Mouse (Mus musculus) spleen, adult 12 weeks (tissue): ENCODE results near the gene Nacc1.
"Not testable (repeated sequence)": the region's sequence is repeated elsewhere in the genome, so short reads cannot be mapped to it uniquely, and the experiment has no call there.

Experiments used
- DNase-seq: peaks from one replicate; pipeline ENCODE4 v3.0.0; 2022; ENCODE audit warnings: low spot score

The Nacc1 gene

DNA sequence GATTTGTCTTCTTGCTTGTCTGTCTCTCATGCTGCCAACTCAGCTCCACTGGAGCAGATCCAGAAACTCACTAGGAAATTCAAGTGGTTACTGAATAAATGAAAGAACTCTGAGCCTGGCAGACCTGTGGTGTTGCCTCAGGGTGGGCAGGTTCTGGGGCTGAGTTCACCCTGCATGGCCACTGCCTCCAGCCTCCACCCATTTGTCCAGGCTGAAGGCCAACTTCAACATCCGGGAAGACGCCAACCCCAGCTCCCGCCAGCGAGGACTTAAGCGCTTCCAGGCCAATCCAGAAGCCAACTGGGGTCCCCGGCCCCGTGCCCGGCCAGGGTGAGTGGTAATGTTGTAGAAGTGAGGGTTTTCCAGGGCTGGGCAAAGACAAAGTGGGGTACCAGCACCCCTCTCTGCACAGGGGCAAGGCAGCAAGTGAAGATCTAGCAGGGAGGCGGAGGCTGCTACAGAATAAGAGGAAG, 11.3 kb upstream of the Nacc1 start:
- DNase-seq = no peak

DNA sequence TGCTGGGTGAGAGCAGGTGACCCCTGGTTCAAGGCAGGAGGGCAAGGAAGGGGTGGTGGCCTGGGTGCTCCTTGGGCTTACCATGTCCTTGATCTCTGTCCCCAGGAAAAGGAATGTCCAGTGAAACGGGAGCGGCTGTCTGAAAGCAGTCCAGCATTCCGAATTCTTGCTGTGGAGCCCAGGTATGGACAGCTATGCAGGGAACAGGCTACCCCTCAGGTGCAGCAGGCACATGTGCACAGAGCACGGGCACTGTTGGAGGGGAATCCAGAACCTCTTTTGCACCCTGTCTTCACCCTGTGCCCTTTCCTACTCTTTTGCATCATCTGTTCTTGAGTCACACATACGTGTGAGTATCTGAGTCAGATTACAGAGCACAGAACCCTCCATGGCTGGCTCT, 10.6 kb upstream of the Nacc1 start:
- DNase-seq = no peak

DNA sequence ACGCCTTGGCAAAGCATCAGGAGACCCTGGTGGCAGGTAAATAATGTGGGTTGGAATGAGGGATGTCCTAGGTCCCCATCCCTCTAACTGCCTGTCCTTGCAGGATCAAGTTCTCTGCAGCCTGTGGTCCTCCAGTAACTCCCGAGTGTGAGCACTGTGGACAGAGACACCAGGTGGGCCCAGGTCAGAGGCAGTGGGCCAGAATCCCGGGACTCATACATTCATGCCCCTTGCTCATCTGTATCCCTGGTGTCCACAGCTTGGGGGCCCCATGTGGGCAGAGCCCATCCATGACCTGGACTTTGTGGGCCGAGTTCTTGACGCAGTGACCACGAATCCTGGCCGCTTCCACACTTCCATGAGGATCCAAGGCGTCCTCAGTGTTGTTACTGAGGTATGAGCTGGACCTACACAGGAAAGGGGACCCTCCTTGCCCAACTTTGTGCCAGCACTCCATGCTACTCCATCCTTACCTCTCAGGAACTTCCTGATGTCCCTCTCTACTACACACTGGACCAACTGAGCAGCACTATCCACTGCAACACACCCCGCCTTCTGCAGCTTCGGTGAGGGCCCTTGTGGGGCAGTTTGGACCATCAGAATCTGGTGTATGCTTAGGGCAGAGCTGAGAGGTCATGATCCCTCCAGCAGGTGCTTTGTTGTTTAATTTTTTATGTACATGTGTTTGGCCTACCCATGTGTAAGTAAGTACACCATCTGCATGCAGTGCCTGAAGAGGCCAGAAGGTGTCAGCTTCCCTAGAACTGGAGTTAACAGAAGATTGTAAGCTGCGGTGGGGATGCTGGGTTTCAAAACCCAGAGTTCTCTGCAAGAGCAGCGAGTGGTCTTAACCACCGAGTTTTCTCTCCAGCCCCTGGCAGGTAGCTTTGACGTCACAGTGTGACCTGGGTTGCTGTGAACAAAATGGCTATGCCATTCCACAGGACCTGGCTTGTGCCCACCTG, 9.8 kb upstream of the Nacc1 start:
- no peak for DNase-seq

DNA sequence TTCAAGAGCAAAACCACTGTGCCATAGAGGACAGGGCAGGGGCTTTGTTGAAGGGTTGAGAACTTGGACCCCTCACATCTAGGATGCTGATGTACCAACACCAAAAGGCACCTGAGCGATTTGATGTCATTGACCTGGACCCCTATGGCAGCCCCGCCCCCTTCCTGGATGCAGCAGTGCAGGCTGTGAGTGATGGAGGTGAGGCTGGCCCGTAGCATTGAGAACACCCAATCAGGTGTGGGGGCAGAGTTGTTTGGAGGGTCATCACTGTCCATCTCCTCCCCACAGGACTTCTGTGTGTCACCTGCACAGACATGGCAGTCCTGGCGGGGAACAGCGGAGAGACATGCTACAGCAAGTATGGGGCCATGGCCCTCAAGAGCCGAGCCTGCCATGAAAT, 7.5 kb upstream of the Nacc1 start:
- no peak for DNase-seq

DNA sequence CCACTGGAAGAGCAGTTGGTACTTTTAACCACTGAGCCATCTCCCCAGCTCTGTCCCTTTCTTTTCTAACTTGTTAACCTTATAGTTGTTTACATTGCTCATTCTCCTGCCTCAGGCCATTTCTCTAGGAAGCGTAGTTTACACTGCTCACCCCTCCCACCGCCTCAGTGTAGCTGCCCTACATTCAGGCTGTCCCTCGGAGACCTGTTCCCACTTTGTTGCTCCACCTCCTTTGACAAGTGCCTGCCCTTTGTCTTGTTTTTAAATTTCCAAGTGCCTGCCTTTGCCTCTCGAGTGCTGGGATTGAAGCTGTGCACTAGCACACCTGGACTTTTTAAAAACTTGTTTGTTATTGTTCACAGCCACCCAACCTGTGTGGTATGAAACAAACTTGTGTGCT, 5.7 kb upstream of the Nacc1 start:
- DNase-seq = no peak

DNA sequence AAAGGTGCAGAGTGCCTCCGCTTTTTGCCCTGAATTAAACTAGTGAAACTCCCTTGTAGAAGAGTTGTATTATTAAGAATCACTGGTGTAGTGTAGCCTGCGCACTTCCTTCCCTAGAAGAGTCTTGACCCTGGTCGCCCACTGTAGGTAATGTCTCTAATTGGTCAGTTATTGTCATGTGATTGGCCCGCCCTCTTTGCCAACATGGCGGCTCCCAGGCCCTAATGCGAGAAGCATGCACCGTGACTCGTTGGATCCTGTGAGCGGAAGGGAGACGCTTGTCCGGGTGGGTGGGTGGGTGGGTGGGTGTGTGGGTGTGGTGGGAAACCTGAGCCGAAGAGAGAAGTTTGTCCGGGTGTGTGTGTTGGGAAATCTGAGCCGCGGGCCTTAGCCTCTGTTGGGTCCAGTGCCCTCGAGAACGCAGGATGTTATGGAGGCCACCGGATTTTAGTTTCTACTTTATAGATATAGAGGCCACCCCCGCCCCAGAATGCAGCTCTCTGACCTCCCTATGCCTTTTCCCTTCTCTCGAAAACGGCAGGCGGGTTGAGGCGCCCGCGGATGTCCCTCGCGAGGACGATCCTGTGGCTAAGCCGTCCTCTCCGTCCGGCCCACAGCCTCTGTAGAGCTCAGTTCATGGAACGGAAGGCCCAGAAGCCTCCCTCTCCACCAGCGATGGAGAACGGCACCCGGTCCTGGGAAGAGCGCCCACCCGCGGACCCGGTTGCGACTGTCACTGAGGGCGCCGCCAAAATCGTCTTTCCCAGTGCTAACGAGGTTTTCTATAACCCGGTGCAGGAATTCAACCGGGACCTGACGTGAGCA, 1.6 kb upstream of the Nacc1 start:
- DNase-seq = peak; percentile 79

DNA sequence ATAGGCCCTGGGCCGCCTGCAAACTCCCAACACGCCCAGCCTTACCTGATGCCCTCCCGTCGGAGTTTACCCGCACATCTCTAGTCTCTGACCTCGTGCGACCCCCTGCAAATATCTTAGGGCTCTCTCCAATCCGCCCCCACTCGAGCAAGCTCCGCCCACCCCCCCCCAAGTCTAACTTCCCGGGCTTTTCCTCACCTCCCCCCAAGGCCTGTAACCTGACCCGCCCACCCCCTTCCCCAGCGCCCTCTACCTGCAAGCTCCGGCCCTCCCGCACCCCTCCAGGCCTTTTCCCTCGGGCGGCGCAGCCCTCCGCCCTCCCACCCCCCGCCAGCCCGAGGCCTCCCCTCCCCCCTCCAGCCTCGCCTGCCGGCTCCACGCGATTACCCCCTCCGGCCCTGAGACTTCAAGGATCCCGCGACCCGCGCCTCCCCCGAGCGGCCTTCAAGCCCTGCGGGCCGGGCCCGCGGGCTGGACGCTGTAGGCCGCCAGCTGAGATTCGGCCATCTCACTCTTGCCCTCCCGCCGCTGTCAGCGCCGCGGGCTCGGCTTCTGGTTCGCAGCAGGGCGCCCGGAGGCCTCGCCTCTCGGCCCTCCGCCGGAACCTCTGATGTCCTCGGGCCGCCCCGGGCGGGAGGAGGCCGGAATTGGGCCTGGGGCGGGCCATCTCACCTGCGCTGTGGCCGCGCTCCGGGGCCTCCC, 508 bp downstream of the Nacc1 start:
- DNase-seq = no peak

DNA sequence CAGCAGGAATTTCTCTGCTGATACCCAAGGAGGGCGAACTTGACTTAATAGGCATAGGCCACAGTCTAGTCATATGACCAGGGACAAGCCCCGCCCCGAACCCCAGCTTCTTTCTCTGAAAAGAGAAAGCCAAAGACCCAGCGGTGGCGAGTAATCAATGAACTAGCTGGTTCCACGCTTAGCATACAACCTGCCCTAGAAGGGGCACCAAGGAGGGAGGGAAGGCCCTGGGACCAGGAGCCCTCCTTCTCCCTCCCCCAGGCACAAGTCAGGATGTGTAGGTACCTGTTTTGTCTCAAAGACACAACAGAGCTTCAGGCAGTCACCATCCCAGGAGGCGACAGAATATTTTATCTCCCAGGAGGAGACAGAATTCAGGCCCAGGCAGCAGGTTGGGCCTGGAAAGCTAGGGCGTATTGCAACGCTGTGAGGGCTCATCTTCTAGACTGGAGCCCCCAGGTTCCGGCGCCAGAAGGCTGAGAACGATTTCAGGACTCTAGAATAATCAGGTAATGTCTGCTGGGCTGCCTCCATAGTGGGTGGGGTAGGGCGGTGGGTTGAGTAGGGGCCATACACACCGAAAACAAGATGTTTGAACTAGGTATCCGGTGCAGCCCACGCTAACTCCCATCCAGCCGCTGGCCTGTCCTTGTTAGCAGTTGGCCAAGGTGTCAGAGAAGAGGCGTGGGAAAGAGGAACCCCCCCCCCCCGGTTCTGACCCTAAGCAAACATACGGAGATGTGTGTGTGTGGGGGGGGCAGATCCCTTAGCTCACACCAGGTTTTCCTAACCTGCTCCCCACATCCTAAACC, 1.3 kb downstream of the Nacc1 start, which contains the start of gene Trmt1:
Trmt1 (plus strand) TSS at position 117 of the 812 bp plus-strand sequence.
- peak; percentile 61 for DNase-seq

DNA sequence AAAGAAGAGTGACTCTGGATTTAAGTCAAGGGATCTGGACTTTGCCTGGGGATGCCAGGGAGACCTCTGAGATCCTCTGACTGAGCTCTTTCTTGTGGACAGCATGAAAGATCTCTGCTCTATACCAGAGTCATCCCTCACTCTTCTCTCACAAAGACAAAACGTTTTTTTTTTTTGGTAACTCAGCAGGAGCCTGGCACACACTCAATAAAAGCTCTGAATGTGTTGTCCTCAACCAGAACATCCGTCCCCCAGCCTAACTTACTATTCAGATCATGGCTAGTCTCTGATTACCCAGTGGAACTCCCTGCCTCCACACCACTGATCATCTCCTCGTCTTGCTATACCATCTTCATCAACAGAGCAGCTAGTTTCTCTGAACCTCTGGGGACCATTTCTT, 3.1 kb downstream of the Nacc1 start:
- no peak for DNase-seq

DNA sequence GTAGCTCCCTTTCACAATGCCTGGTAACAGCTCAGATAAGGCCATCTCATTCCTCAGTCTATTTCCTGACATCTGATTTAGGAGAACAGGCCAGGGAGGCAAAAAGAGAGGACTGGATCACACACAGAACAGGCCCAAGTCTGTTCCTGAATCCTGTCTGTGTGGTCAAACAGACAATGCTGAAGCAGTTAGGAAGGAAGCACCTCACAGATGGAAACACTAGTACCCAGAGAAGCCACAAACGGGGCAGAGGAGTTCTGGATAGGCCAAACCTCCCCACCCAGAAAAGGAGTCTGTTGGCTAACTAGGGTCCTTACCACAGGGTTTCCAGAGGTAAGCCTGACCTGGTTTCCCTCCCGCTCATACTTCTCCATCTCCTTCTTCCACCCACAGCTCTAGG, 5.4 kb downstream of the Nacc1 start:
- DNase-seq = no peak

DNA sequence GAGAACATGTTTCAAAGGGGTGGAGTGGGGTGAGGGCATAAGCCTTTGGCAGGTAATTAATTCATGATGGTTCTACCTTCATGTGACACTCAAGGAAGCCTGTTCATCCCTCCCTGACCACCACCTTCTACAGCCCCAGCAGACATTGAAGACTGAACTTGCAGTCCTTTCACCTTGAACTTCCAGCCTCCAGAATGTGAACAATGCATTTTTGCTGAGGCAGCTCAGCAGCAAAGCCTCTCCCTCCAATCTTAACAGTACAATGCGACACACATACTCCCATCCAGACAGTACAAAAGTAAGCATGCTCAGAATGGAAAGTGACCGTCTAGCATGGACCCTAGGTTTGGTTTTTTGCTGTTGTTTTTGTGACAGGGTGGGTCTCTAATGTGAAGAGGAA, 6.2 kb downstream of the Nacc1 start:
- no peak for DNase-seq

DNA sequence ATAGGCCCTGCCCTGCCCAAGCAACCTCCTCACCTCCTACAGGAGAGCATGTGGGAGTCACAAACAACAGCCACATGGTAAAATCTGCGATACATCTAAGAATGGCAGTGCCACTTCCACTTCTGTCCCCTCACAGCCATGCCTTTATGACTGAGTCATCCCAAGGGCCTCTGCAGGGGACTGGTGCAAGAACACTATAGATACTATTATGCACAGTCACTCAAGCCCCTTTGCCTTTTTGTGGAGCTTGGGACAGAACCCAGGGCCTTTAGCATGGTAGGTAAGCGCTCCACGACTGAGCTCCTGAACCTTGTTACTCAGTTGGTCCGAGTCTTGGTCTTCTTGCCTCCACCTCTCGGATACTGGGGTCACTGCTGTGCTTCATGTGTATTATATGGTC, 10.4 kb downstream of the Nacc1 start:
- DNase-seq = no peak

DNA sequence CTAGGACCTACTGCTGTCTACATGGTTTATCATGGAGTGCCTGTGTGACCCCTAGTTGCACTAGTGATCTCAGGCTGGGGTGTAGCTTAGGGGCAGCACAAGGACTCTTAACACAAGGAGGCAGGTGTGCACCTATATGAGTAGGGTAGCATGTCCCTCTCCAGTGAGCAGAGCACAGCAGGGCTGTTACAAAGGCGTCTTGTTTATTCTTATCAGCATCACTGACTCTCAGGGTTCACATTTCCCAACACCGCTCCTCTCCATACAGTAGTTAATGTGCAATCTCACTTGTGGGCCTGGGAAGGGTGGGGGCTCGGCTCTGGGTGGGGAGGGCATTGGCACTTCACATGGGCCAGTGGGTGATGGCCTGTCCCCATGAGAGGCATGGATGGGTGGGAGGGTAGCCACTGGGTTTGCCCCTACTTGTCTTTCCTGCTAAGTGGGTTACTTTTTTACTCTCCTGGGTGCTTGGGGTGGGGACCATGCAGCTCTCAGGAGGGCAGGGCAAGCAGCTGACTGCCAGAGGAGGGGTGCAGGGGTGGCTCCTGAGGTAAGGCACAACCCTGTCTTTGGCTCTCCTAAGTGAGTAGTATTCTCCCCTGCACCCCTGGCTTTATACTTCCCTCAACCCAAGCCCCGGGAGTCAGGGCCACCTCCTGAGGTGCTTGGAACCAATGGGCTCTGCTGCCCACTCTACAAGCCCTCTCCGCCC, 17.2 kb downstream of the Nacc1 start:
- DNase-seq = not testable (repeated sequence)

DNA sequence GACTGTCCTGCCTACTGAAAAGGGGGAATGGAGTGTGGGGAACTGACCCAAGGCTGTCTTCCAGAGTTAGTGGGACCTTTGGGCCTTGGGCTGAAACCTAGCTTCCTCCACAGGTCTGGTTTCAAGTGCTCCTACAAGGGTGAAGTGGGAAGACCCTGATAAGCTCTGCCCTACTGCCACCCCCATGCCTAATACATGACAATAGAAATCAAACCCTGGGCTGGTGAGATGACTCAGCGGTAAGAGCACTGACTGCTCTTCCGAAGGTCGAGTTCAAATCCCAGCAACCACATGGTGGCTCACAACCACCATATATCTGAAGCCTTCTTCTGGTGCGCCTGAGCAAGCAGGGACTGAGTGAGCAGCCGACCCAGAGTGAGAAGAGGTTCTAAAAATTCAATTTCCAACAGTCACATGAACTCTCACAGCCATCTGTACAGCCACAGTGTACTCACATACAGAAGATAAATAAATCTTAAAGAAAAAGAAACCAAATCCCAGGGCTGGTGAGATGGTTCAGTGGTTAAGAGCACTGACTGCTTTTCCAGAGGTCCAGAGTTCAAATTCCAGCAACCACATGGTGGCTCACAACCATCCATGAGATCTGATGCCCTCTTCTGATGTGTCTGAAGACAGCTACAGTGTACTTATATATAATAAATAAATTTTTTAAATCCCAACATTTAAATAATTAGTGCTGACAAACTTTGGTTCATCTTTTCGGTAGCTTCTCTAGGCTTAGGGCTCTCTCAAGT, 18.8 kb downstream of the Nacc1 start:
- no peak for DNase-seq

DNA sequence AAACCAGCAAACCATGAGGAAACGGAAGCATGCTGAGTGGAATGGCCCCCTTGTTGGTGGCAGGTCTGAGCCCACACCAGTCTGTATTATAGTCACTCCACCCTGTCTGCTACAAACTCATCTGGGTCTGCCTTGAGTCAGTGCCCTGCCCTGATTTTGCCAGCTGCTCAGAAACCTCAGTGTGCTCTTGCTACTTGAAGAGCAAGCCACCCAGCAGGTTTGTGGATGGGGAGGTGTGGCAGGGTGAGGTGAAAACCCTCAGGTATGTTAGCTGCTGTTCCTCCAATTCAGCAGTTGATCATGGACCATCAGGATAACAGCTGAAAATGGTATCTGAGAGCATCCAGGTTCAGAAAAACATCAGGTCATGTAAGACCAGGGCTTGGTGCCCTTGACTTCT, 19.6 kb downstream of the Nacc1 start:
- DNase-seq = no peak

DNA sequence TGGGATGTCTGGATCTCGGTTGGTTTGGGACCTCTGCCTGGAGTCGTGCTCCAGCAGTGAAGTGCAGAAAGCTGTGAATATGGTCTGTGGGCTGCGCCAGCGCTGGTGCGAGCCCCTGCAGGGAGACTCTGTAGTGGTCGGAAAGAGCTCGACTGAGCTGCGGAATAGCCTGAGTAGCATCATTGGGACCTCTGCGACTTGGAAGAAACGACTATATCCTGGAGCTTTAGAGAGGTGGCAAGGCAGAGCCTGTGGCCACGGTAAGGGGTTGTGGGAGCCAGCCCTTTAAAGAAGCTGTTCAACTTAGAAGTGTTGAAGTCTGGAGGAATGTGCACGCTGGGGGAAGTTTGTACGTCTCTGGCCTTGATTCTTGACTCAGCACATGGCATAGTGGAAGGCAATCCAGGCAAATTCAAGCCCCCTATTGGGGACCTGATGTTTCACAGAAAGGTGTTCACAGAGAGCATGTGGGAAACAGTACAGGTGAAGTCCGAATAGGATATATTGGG, 22.2 kb downstream of the Nacc1 start:
- DNase-seq = no peak

DNA sequence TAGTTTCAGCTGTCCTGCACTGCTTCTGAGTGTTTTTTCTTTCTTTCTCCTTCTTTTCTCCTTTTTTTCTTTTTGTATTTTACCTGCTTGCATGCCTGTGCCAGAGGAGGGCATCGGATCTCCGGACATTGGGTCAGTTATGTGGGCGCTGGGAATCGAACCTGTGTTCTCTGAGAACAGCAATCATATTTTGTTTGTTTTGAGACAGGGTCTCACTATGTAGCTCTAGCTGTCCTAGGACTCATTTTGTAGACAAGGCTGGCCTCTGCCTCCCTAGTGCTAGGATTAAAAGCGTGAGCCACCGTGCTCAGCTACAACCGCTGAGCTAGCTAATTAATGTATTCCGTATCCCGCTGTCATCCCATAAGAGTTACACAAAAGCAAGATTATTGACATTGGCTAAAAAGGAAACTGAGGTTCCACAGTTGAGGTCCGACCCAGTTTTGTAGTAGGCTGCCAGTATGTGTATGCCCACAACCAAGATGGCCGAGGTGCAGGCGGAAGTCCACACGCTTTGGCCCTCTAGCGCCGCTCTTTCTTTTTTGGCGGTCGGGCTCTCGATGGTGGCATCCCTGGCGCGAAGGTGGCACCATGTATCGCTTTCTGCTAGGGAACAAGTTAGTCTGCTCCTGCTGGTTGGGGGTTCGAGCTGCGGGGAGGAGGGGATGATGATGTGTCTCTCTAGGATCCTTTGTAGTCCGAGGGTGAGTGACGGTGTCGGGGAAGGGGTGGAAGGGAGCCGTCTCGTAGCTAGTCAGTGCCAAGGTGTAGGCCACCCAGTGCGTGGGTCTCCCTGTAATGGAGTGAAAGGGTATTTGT, 22.9 kb downstream of the Nacc1 start:
- DNase-seq = peak; percentile 49

DNA sequence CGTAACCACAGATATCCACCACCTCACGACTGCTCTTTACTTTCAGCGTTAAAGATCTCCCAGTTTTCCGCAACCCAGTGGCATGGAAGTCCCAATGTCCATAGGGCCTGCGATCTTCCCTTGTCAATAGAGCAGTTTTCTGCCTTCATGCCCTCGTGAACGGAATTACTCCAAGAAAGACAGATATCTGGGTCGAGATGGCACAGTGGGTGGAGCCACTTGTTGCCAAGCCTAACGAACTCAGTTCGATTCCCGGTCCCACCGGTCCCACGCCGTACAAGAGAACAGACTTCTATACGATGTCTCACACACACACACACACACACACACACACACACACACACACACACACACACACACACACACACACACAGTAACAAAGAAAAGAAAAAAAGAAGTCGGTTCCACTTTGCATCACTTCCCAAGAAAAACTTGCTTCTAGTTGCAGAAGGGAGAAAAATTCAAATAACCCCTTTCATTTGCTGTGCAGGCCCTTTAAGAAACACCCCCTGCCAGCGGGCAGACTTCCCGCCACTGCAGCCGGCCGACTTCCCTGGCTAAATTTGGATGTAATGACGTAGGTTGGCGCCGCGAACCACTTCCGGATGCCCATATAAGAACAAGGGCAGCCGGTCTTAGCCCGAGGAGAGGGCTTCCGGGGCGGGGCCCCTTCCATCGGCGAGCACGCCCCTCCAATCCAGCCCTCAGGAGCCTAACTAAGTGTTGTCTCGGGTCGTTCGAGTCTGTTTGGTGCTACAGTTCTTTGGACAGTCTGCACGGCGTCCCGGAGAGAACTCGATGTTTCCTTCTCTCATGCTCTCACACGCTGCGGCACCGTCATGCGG, 24.0 kb downstream of the Nacc1 start:
- DNase-seq = peak; percentile 90
